Mouse (Mus musculus): ENCODE measurements around the gene Zfp609.

Zfp609 gene

DNA sequence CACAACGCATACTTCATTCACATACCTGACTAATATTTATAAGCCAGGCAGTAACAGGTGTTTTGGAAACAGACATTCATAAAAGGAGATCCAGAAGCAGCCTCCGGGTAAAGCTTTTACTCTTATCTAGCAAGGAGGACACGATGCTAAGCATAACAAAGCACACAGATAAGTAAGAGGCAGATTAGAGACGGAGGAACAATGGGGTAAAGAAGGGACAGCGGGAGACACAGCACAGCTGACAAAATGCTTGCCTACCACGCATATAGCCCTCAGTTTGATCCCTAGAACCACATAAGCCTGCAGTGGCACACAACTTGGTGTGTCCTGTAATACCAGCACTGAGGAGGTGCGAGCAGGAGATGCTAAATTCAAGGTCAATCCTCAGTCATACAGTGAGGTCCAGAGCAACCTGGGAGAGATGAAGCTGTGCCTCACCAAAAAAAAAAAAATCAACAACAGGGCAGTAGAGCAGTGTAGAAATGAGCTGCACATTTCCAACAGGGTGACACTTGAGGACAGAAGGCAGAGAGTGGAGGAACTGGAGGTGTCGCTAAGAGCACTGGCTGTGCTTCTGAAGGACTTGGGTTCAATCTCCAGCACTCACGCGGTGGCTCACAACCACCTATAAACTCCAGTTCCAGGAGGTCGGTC is 56.2 kb downstream of the Zfp609 start:
- CTCF ChIA-PET, result interaction anchor here (0.5 kb wide), 1 partner anchor 15 kb away, joined by 3 read pairs; no protein-coding TSS in a partner anchor

DNA sequence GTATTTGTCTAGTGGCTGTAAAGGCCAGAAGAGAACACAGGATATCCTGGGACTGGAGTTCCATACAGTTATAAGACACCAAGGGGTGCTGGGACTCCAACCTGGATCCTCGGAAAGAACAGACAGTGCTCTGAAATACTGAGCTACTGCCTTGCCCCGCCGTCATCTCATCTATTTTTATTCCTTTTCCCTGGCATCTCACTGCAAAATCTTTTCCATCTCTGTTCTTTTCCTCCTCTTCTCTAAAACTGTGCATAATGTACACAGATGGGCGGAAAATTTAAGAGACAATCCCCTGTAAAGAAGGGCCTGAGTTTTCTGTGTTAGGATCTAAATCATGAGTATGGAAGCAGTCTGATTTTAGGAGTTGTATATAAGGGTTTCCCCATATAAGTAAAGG is 64.6 kb downstream of the Zfp609 start:
- CTCF ChIA-PET, result no interaction called here

DNA sequence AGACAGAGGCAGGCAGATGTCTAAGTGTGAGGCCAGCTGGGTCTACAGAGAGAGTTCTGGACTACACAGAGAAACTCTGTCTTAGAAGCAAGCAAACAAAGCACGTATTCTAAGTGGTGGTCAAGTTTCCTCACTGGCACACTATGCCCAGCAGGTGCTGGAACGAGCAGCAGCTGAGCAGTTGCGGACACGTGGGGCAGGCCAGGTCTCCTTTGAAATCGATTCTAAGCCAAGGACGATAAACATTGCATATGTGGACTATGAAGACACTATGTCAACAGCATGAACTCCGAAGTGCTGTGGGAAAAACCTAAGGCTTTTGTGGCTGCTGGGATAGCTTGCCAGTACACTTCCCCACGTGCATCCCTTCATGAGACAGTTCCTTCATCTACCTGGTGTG is 67.4 kb downstream of the Zfp609 start:
- CTCF ChIA-PET, result interaction anchor here (1.1 kb wide), 1 partner anchor 222 kb away, joined by 4 read pairs; no protein-coding TSS in a partner anchor

DNA sequence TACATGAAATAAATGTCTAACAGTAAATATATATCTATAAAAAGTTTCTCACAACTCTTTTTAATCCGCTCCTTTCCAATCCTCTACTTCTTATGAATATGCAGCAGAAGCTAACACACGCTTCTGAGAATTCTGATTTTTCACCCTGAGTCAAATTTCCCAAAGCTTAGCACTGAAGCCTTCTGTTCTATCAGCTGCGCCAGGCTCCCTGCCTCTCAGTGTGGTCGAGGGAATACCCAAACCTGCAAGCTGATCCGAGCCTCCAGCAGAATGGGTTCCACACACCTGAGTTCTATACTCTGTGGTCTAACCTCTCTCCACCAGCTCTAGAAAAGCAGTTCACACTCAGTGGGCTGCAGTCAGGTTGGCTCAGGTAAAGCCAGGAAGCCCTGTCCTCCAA is 68.1 kb downstream of the Zfp609 start:
- CTCF ChIA-PET, result interaction anchor here (1.1 kb wide), 1 partner anchor 223 kb away, joined by 4 read pairs; no protein-coding TSS in a partner anchor

DNA sequence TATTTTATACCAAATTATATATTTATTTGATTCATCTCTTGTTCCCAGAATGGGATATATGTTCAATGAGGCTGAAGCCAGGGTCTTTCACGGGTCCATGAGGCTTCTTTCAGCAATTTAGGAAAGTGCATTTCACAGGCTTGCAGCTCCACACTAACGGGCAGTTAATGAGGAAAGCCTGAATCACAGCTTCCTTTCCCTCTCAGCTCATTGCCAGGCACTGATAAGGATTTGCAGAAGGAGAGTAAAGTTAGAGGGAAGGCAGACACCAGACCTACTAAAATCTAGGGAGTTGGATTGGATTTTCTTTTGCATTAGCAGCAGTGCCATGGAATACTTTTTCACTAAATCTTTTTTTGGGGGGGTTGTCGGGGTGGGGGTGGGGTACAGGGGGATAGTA is 69.5 kb downstream of the Zfp609 start:
- CTCF ChIA-PET, result interaction anchor here (0.6 kb wide), 1 partner anchor 51 kb away, joined by 12 read pairs; no protein-coding TSS in a partner anchor

DNA sequence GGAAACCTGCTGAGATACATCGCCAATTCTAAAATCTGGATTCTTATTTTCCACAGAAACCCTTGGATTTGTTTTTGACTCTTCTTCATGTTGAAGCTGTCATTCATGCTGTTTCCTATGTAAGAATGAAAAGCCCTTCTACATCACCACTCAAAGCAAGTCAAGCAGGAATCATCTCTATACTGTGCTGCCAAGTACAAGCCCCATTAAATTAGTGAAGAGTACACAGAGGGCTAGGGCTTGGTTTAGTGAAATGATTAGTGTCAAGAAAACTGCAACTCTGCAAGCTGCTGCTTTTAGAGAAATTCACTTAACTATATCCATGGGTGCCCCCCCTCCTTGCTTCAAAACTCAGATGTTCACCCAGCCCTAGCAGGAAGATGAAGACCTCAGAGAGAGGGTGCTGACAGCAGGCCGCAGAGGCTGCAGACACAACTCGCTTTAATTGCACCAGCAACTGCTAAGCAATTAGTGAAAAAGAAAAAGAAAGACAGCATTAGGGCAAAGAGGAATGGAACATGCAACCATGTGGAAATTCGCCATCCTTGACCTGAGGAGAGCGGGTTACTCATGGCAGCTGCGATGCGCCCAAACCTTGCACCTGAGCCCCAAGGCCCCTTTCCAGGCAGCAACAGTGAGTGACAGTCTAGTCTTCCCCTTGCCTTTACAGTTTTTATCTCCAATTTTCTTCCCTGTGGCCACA is 71.5 kb downstream of the Zfp609 start:
- CTCF ChIA-PET, result interaction anchor here (0.6 to 0.7 kb wide), 2 partner anchors 292 to 1558 kb away, joined by 3 to 17 read pairs; no protein-coding TSS in a partner anchor

DNA sequence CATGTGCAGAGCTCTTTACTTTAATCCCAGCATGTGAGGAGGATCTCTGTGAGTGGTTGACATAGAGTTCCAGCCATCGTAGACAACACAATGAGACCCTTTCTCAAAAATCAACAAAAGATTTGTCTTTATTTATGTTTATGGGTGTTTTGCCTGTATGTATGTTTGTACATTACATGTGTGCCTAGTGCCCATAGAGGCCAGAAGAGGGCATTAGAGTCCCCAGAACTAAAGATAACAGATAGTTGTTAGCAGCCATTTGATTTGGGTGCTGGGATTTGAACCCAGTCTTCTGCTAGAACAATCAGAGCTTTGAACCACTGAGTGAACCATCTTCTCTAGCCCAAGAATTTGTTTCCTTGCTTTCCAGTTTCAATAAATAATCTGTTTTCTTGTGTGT is 72.2 kb downstream of the Zfp609 start:
- CTCF ChIA-PET, result interaction anchor here (0.7 kb wide), 1 partner anchor 1557 kb away, joined by 17 read pairs; no protein-coding TSS in a partner anchor

DNA sequence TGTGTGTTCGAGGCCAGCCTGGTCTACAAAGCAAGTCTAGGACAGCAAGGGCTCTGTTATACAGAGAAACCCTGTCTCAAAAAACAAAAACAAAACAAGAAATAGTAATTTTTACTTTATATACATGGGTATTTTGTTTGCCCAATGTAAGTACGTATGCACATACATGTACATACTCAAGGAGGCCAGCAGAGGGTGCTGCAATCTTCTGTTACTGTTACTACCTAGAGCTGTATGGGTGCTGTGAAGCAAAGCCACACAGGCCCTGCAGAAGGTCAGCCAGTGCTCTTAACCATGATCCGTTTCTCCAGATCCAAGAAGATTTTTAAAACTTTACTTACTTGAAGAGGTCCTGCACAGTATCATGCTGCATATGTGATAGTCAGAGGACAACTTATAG is 74.7 kb downstream of the Zfp609 start:
- CTCF ChIA-PET, result no interaction called here

DNA sequence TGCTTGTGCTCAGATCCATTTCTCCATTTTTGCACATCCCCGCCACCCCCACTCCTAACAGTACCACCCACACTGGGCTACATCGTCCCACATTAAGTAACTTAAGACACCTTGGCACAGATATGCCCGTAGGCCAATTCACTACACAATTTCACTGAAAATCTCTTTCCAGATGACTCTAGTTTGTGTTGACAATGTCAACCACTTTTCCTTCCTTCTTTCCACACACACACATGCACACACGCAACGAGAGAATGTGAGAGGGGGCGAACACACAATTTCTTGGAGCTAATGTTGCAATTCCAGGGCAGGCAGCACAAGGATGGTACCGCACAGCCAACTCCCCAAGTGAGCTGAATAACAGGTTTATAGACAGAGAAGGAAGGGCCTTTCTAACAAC is 75.5 kb downstream of the Zfp609 start:
- CTCF ChIA-PET, result no interaction called here

DNA sequence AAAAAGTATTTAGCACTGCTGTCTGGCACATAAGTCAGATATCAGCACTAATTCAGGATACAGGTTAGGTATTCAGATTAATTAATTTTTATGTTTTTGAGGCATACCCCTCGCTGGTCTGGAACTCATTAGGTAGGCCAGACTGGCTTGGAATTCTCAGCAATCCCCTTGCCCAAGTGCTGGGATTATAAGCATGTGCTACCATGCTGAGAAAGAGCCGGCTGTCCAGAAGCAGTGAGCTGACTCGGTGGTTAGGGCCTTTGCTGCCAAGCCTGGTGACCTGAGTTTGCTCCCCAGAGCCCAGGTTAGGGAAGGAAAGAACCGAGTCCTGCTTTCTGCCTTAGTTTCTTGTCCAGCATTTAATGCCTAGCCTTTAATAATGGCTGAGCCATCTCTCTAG is 79.3 kb downstream of the Zfp609 start:
- CTCF ChIA-PET, result no interaction called here

DNA sequence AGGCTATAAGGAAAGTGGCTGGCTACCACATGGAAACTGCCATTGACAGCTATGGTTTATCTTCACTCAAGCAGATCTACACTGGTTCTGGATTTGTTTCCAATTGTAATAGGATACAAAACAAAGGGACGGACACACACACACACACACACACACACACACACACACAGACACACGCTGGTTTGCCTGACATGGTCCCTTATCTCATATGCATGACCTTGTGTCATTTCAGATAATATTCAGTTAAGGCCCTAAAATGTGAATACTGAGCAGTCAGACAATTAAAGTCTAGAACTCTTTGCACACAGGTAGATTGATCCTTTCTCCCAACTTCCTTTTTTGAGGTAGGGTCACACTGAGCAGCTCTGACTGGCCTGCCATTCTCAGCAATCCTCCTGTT is 80.9 kb downstream of the Zfp609 start:
- CTCF ChIA-PET, result no interaction called here

DNA sequence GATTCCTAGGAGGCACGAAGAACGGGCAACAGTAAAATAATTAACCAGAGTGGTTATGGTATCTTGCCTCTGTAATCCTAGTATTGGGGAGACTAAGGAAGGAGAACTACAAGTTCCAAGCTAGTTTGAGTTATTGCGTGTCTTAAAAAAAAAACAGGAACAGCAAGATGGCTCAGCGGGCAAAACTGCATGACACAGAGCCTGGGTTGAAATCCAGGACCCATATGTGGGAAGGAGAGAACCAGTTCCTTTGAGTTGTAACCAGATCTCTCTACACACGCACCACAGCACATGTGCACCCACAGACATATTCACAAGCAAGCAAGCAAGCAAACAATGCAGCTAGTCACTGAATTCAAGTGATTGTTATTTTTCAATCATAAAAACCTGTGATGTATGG is 81.9 kb downstream of the Zfp609 start:
- CTCF ChIA-PET, result no interaction called here

DNA sequence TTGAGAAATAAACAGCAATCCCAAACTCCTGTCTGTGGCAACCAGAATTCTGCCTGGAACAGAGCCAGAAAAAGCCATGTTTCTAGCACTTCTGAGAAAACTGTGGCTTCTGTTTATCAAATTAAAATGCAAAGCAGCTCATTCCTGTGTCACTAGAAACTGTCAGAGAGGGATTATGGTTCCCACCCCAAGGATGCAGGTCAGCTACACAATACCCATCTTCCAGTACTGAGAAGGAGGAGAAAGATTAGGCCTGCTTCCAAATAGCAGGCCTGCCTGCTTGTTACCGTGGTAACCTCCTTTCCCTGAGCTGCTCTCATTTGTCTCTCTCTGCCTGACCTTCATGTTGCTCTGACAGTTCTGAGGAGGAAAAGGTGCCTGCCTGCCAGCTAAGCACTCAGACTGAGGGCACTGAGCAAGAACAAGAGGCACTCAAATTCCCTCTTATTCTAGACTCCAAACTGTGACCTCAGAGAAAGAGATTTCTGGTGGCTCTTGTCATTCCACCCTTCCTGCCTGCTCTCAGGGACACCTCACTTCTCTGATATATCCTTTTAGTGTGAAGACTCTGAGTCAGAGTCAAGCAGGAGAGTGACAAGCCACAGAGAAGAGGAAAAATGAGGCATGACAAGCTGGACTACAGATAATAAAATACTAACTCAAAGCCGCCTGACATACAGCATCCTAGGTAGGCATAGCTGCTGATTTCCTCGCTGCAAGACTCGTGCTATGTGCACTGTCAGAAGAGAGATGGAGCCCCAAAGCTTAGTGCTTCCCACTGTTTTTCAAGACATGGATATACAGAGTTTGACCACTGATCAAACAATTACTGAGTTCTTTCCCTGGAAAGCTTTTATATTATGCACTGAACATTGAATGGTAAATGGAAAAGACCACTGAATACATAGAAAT is 82.9 kb downstream of the Zfp609 start:
- CTCF ChIA-PET, result no interaction called here

DNA sequence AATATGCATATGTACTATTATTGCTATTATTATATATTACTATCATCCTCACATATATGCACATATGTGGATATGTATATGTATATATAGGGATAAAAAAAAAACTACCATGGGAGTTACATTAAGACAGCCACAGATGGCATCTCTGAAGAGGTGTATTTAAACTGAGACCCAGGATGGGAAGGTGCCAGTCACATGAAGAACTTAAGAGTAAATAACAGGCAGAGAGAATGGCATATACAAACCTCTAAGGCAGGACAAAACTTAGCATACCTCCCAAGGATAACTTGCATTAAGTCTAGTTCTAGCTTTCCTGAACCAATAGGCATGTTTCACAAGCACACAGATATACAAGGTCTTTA is 83.6 kb downstream of the Zfp609 start:
- CTCF ChIA-PET, result no interaction called here

DNA sequence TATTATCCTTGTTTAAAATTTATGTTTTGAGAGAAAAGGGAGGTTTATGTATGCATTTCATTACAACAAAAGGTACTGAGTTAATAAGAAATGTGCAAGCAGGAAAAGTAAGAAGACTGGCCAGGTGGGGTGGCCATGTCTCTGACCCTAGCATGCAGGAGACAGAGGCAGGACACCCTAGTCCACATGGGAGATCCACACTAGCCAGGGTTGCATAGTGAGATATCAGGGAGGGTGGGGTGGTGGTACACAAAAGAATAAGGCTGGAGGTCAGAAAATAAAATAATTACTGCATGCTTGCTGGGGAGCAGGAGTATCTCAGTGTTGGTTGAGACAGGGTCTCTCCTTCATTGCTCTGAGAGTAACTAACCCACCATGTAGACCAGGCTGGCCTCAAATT is 84.0 kb downstream of the Zfp609 start:
- CTCF ChIA-PET, result no interaction called here

DNA sequence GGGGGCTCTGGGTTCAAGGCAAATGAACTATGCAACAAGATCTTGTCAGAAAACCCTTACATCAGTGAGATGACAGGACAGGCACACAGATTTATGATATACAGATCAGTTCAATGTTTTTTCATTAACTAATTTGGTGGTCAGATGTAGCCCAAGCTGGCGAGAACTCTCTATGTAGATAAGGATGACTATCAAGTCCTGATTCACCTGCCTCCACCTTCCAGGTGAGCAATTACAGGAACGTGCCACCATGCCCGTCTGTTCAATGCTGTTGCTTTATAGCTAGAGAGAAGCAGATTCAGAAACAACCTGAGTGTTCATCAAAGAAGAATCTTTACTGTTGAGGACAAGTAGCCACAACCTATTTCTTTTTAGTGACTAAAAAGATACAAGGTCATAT is 84.6 kb downstream of the Zfp609 start:
- CTCF ChIA-PET, result no interaction called here

DNA sequence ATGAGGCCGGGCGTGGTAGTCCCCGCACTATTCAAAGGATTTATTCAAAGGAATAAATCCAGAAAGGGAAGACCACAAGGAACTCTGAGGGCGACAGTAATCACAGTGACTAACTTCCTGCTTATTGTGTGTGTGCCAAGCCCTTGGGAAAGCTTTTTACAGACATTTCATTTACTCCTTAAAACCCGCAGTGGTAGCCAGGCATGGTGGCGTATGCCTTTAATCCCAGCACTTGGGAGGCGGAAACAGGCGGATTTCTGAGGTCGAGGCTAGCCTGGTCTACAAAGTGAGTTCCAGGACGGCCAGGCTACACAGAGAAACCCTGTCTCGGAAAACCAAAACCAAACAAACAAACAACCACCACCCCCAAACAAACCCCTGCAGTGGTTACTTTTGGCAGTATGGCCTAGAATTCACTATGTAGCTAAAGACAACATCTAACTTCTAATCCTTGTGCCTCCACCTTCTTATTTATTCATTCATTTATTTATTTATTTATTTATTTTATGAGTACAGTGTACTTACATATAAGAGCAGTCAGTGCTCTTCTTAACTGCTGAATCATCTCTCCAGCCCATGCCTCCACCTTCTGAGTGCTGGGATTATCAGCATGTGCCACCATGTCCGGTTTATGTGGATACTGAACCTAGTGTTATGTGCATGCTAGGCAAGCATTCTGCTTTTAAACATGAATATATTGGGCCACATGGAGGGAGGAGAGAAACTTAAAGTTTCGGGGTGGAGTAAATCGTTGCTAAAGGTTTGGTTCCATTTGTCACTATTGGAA is 86.1 kb downstream of the Zfp609 start:
- CTCF ChIA-PET, result no interaction called here

DNA sequence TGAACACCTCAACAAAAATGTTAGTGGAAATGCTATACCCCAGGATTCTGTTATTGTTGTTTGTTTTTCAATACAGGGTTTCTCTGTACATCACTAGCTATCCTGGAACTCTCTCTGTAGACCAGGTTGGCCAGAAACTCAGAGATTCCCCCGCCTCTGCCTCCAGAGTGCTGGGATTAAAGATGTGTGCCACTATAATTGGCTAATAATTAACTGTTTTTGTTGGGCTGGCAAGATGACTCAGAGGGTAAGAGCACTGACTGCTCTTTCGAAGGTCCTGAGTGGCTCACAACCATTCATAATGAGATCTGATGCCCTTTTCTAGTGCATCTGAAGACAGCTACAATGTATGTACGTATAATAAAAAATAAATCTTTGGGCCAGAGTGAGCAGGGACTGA is 92.4 kb downstream of the Zfp609 start:
- CTCF ChIA-PET, result no interaction called here

DNA sequence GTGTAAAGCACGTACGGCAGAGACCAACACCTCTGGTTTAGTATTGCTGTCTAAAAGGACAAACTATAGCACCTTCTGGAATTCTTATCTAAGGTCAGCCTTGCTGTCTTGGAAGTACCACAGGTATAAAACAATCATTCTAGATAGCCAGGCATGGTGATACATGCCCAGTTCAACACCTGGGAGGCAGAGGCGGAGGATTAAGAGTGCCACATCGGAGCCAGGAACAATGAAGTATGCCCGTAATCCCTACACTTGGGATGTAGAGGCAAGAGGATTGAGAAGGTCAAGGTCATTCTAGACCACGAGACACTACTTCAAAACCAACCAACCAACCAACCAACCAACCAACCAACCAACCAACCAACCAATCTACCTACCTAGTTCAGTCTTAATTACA is 98.8 kb downstream of the Zfp609 start:
- CTCF ChIA-PET, result no interaction called here

DNA sequence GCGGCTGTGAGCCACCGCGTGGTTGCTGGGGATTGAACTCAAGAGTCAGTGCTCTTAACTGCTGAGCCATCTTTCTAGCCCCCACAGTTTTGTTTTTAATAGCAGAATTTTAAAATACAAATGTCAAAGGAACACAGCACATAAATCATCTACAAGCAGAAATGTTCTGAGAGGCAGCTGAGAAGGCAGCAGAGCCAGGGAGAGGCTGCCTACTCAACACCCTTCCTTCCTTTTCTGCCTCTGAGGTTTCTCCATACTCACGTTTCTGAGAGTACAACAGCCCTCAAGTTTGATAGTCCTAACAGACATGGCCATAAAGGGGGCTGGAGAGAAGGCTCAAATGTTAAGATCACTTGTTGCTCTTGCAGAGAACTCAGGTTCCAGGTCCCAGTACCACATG is 99.9 kb downstream of the Zfp609 start:
- CTCF ChIA-PET, result no interaction called here

DNA sequence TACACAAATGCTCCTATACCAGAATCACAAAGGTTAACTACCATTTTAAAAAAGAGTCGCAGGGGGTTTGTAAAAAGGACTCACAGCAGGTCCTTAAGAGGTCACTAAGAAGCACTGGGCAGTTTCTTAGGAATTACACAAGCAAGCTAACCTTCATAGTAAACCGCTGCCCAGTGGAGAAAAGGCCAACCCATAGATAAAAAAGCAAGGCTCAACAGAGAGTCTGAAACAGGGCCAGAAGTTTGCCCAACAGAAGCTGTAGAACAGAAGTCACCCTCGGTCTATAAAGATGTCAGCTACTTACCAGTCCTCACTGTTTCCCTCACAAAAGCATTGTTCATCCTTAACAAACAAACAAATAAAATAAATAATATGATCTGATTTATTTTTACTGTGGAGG is 100.9 kb downstream of the Zfp609 start:
- CTCF ChIA-PET, result interaction anchor here (0.7 kb wide), 1 partner anchor 11 kb away, joined by 3 read pairs; no protein-coding TSS in a partner anchor

DNA sequence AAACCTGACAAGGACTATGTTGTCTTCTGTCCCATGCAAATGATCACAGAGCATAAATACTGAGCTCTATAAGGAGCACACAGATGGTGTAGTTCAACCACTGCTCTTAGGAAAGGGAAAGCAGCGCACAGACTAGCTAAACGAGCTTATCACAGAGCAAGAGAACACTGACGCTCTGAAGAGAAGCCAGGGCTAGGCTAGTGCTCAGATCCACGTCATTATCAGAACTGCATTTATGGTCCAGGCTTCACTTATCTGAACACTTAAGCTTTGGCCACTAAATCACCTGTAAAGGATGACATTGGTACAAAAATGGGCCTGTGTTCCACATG is 102.1 kb downstream of the Zfp609 start:
- CTCF ChIA-PET, result interaction anchor here (0.6 kb wide), 1 partner anchor 1630 kb away, joined by 4 read pairs; no protein-coding TSS in a partner anchor

All from spleen, embryonic (tissue).